Mouse (Mus musculus) spleen, adult 2 months (tissue): Measurements from ENCODE around the gene Haao. TPM values are rescaled to one million over a fixed set of nuclear protein-coding genes. Genes with fewer than 3 reads are reported as not detected.

ENCODE experiments used
- DNase-seq, 2 experiments: peaks; one replicate each; pipeline versions ENCODE4 v3.0.0 to v3.0.0-alpha.2; 2012 to 2021; ENCODE audit warnings: low spot score in 2 of 2, low read depth in 1 of 2
- H3K27ac ChIP-seq: fragments of 200-500 bp; 2 replicates; pipeline ENCODE4 v1.5.1; 2012; ENCODE audit warnings: low read length, inconsistent platforms; ENCODE audit not compliant: insufficient read depth
- H3K27me3 ChIP-seq: fragments of 200-500 bp; 2 replicates; pipeline ENCODE4 v1.6.1; 2012; ENCODE audit warnings: mild to moderate bottlenecking, moderate library complexity, low read length, inconsistent platforms; ENCODE audit not compliant: control insufficient read depth, insufficient read depth
- H3K36me3 ChIP-seq: fragments of 200-500 bp; 2 replicates; pipeline ENCODE4 v1.6.1; 2012; ENCODE audit warnings: mild to moderate bottlenecking, low read length, inconsistent platforms; ENCODE audit not compliant: control insufficient read depth, insufficient read depth
- H3K4me1 ChIP-seq: fragments of 200-500 bp; 2 replicates; pipeline ENCODE4 v1.6.1; 2011; ENCODE audit warnings: inconsistent platforms; ENCODE audit not compliant: control insufficient read depth, insufficient read depth, insufficient read length
- H3K4me3 ChIP-seq: fragments of 200-500 bp; 2 replicates; pipeline ENCODE4 v1.5.1; 2011; ENCODE audit warnings: mild to moderate bottlenecking, inconsistent platforms; ENCODE audit not compliant: insufficient read depth, insufficient read length; ENCODE audit errors: extremely low read depth
- CTCF ChIP-seq: fragments of 200-500 bp; IDR thresholded peaks from 2 replicates; pipeline ENCODE4 v1.5.1; 2011; ENCODE audit warnings: mild to moderate bottlenecking, inconsistent platforms; ENCODE audit not compliant: insufficient read depth, insufficient read length, insufficient replicate concordance; ENCODE audit errors: extremely low read depth
- POLR2A ChIP-seq: fragments of 200-500 bp; IDR thresholded peaks from 2 replicates; pipeline ENCODE4 v1.6.1; 2011; ENCODE audit warnings: low read depth, low read length, inconsistent platforms
- WGBS: fragments of 180-500 bp; shearing (Covaris S2); methylation state at CpG from one replicate; pipeline ENCODE4 v1.1.7; 2018; 5-methylcytosine and 5-hydroxymethylcytosine counted together
- polyA plus RNA-seq: library from polyadenylated mRNA; depleted of rRNA; stranded (reverse); fragments of >200 nt; gene quantifications from 2 replicates; pipeline ENCODE4 v1.2.3, GENCODE M21; 2012; rRNA removed

Haao gene
- polyA plus RNA-seq: 98.5 and 112 TPM in 2 replicates

DNA sequence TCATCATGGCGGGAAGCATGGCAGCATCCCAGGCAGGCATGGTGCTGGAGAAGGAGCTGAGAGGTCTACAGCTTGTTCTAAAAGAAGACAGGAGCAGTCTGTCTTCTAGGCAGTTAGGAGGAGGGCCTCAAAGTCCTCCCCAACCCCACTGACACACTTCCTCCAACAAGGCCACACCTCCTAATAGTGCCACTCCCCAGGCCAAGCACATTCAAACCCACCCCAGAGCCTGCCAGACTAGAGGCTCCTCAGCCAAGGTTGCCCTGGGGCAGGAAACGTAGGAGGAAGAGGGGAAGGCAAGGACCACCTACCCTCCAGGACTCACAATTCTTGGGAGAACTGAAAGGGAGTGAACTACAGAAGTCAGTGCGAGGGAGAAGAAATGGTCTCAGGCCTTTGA is at the start of gene Haao:
Gene Haao (minus strand): TSS at position 149 of the 400 bp plus-strand sequence.
- peaks cover 3% of the 10 kb centered on the region; the same call in 1 of the 2 replicates for H3K36me3 ChIP-seq
- H3K27ac ChIP-seq: peak within 1 kb of the TSS; percentile 98
- no peaks in the 10 kb centered on the region for H3K27me3 ChIP-seq
- peak in 1 of 2 experiments; percentile 78 for DNase-seq
- H3K4me1 ChIP-seq: peaks cover 54% of the 10 kb centered on the region
- TF ChIP-seq POLR2A (peak; percentile 85; the same call in 1 of the 2 replicates), CTCF (no peak)
- peak within 1 kb of the TSS; percentile 82 for H3K4me3 ChIP-seq
- WGBS: 22% methylated on average over 3 of the region's 3 CpGs

DNA sequence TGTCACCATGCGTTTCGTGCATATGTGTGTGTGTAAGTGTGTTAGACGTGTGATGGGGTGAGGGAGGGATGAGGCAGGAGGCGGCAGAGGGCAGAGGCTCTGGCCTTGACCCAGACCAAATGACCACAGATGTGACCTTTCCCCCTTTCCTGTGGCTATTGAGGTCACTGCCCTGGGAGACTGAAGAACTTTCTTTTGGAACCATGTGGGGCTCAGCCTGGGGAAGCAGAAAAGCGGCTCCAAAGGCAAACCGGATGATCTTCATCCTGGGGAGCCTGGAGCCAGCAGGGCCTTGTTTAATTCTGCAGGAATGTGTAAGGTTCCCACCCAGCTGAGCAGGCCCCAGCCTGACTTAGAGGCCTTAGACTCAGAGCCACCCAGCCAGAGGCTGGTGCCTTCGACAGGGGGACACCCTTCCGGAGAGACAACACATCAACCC is 49.6 kb upstream of the Haao start:
- DNase-seq: no peak

GRCm38 (mm10) chr17:83896723-83897122 is 49.0 kb upstream of the Haao start:
- Histone ChIP-seq H3K27me3 (no peaks in the 10 kb centered on the region), H3K36me3 (no peaks in the 10 kb centered on the region), H3K4me3 (no peak overlapping the region), H3K4me1 (no peaks in the 10 kb centered on the region), H3K27ac (no peak overlapping the region)
- peak; percentile 18 to 29 for DNase-seq
- 26% methylated on average over 10 of the region's 10 CpGs for WGBS
- TF ChIP-seq POLR2A (no peak), CTCF (peak; percentile 47; the same call in 1 of the 2 replicates)

More for the DNA sequence above, 49.6 kb upstream of the Haao start:
- 83% methylated on average over 8 of the region's 8 CpGs for WGBS
- TF ChIP-seq POLR2A: no peak
- no peak for TF ChIP-seq CTCF
- Histone ChIP-seq H3K27ac (no peak overlapping the region), H3K27me3 (no peaks in the 10 kb centered on the region), H3K4me3 (no peak overlapping the region), H3K36me3 (no peaks in the 10 kb centered on the region), H3K4me1 (no peaks in the 10 kb centered on the region; the same call in 1 of the 2 replicates)

GRCm38 (mm10) chr17:83895321-83895770 is 47.6 kb upstream of the Haao start:
- H3K4me3 ChIP-seq: no peak overlapping the region
- H3K27ac ChIP-seq: no peak overlapping the region
- H3K27me3 ChIP-seq: no peaks in the 10 kb centered on the region
- TF ChIP-seq CTCF: no peak
- no peak for TF ChIP-seq POLR2A
- H3K36me3 ChIP-seq: no peaks in the 10 kb centered on the region
- no peaks in the 10 kb centered on the region for H3K4me1 ChIP-seq
- WGBS: 87% methylated on average over 8 of the region's 8 CpGs
- DNase-seq: no peak

- Histone ChIP-seq H3K27ac (no peak overlapping the region), H3K27me3 (no peaks in the 10 kb centered on the region), H3K4me3 (no peak overlapping the region), H3K4me1 (no peaks in the 10 kb centered on the region), H3K36me3 (no peaks in the 10 kb centered on the region)
- no peak for DNase-seq
- WGBS: 84% methylated on average over 4 of the region's 4 CpGs
- TF ChIP-seq POLR2A (no peak), CTCF (no peak)
Observed at GRCm38 (mm10) chr17:83893134-83893533, 45.4 kb upstream of the Haao start.

GRCm38 (mm10) chr17:83891864-83892263 is 44.1 kb upstream of the Haao start:
- H3K36me3 ChIP-seq: no peaks in the 10 kb centered on the region
- no peaks in the 10 kb centered on the region for H3K27me3 ChIP-seq
- H3K27ac ChIP-seq: no peak overlapping the region
- 92% methylated on average over 9 of the region's 9 CpGs for WGBS
- no peak overlapping the region for H3K4me3 ChIP-seq
- no peaks in the 10 kb centered on the region for H3K4me1 ChIP-seq
- DNase-seq: no peak
- TF ChIP-seq CTCF: no peak
- no peak for TF ChIP-seq POLR2A

GRCm38 (mm10) chr17:83890373-83890696 is 42.6 kb upstream of the Haao start:
- DNase-seq: no peak
- H3K4me1 ChIP-seq: no peaks in the 10 kb centered on the region
- 80% methylated on average over 5 of the region's 5 CpGs for WGBS
- 0 out of 2 replicates have a peak overlapping the region, but pooled peaks have one; percentile 44 for H3K27ac ChIP-seq
- H3K27me3 ChIP-seq: no peaks in the 10 kb centered on the region
- TF ChIP-seq CTCF (no peak), POLR2A (no peak)
- H3K36me3 ChIP-seq: no peaks in the 10 kb centered on the region
- H3K4me3 ChIP-seq: no peak overlapping the region
